Mouse (Mus musculus) naive thymus-derived CD4-positive, alpha-beta T cell, adult 2 months (primary cell): ENCODE measurements around the gene Myb.

ENCODE experiments used
- DNase-seq: peaks from one replicate; pipeline ENCODE4 v3.0.0-alpha.2; 2011; ENCODE audit warnings: low read depth

Gene Myb

GRCm38 (mm10) chr10:21160537-21161358, at the start of gene Myb:
Myb (minus strand) TSS chr10:21160984.
- DNase-seq = peak; percentile 73

GRCm38 (mm10) chr10:21207378-21207777, 46.6 kb upstream of the Myb start:
- no peak for DNase-seq

- DNase-seq = no peak
Observed at GRCm38 (mm10) chr10:21206232-21206631, 45.4 kb upstream of the Myb start.

- DNase-seq = no peak
Observed at GRCm38 (mm10) chr10:21204496-21205085, 43.8 kb upstream of the Myb start.

GRCm38 (mm10) chr10:21203886-21204285, 43.1 kb upstream of the Myb start:
- no peak for DNase-seq

GRCm38 (mm10) chr10:21203461-21203860, 42.7 kb upstream of the Myb start:
- no peak for DNase-seq

- no peak for DNase-seq
Observed at GRCm38 (mm10) chr10:21200761-21201160, 40.0 kb upstream of the Myb start.

GRCm38 (mm10) chr10:21200322-21200721, 39.5 kb upstream of the Myb start:
- DNase-seq = no peak

- peak; percentile 67 for DNase-seq
Observed at GRCm38 (mm10) chr10:21196646-21197116, 35.9 kb upstream of the Myb start.

GRCm38 (mm10) chr10:21195597-21195996, 34.8 kb upstream of the Myb start:
- no peak for DNase-seq

- no peak for DNase-seq
Observed at GRCm38 (mm10) chr10:21193935-21194505, 33.2 kb upstream of the Myb start.

GRCm38 (mm10) chr10:21193088-21193934, 32.5 kb upstream of the Myb start:
- no peak for DNase-seq

GRCm38 (mm10) chr10:21192436-21192835, 31.7 kb upstream of the Myb start:
- no peak for DNase-seq

GRCm38 (mm10) chr10:21189756-21190397, 29.1 kb upstream of the Myb start:
- DNase-seq = no peak

GRCm38 (mm10) chr10:21189275-21189601, 28.5 kb upstream of the Myb start:
- DNase-seq = no peak

- peak; percentile 70 for DNase-seq
Observed at GRCm38 (mm10) chr10:21188564-21189274, 27.9 kb upstream of the Myb start.

- no peak for DNase-seq
Observed at GRCm38 (mm10) chr10:21187847-21188246, 27.1 kb upstream of the Myb start.

- DNase-seq = peak; percentile 74
Observed at GRCm38 (mm10) chr10:21186733-21187132, 25.9 kb upstream of the Myb start.

GRCm38 (mm10) chr10:21178711-21179110, 17.9 kb upstream of the Myb start:
- DNase-seq = peak; percentile 68

- DNase-seq = peak; percentile 69
Observed at GRCm38 (mm10) chr10:21178281-21178680, 17.5 kb upstream of the Myb start.

- no peak for DNase-seq
Observed at GRCm38 (mm10) chr10:21172650-21173200, 11.9 kb upstream of the Myb start.
